Mouse (Mus musculus): ENCODE measurements around the gene Sf3b5.

DNA sequence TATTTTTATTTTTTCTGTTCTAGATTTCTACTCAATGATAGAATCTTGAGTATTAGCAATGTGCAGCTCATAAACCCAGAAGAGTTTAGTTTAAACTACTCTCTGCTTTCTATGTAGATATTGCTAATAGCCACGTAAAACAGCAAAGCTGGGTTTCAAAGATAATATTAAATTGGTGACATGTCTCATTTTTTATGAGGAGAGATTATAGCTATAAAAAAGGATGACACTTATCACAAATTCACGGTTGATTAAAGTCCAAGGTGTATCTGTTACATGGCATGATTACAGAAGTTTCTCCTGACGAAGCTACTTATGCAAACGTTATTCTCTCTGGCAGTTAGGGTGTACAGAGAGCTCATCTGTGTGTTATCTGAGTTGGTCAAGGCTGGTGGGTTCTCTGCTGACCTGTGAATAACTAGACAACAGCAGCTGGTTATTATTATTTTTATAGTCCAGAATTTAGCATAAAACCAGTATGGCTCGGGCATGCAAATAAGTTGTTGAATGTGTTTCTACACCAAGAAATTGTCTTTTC, 34.6 kb downstream of the Sf3b5 start:
- TF ChIP-seq EP300 (IDR thresholded peaks at IDR 0.05; ENCODE audit: low read depth) (no peak), CTCF (IDR thresholded peaks at IDR 0.05; ENCODE audit: low read depth) (no peak)
